Mouse (Mus musculus): ENCODE results near the gene Dhtkd1. TPM values are rescaled to one million over a fixed set of nuclear protein-coding genes. Genes with fewer than 3 reads are reported as not detected.
A peak's percentile ranks its signal among the peaks of the same experiment; 100 is the strongest.

Gene Dhtkd1
- total and polyA plus RNA-seq, 3 experiments, result 3.6 to 6.8 (median 4.5) TPM

- no peaks in the 10 kb centered on the region for H3K27me3 ChIP-seq (ENCODE audit: control insufficient read depth, insufficient read depth, low read length)
- intact Hi-C loops (cut with DNase I), result no loop called here
These were observed 36.0 kb downstream of the Dhtkd1 start for GRCm38 (mm10) chr2:5906625-5907024.

GRCm38 (mm10) chr2:5906092-5906491 is 36.5 kb downstream of the Dhtkd1 start:
- WGBS, result 20% methylated on average over 5 of the region's 5 CpGs

More at GRCm38 (mm10) chr2:5906625-5907024, 36.0 kb downstream of the Dhtkd1 start:
- Histone ChIP-seq H3K4me3 (no peak overlapping the region), H3K27ac (no peak overlapping the region), H3K4me1 (ENCODE audit: control insufficient read depth, insufficient read depth, low read length) (no peaks in the 10 kb centered on the region), H3K79me2 (replicated peaks; ENCODE audit: control insufficient read depth, insufficient read depth, low read length) (no peaks in the 10 kb centered on the region), H3K9ac (ENCODE audit: low read depth, low read length) (no peak overlapping the region), H3K36me3 (ENCODE audit: control insufficient read depth, insufficient read depth, low read length) (no peaks in the 10 kb centered on the region)
- DNase-seq, result peak in 1 of 2 experiments; percentile 42
- TF ChIP-seq EP300 (IDR thresholded peaks at IDR 0.05; ENCODE audit: insufficient read depth, low read depth, low read length) (no peak), CTCF (IDR thresholded peaks at IDR 0.05) (peak; percentile 76), POLR2A (IDR thresholded peaks at IDR 0.05; ENCODE audit: insufficient read depth, low read depth, low read length) (no peak)
- WGBS, result 54% methylated on average over 3 of the region's 3 CpGs

GRCm38 (mm10) chr2:5900145-5900544 is 42.4 kb downstream of the Dhtkd1 start:
- WGBS, result 69% methylated on average over 5 of the region's 5 CpGs
- TF ChIP-seq CTCF (IDR thresholded peaks at IDR 0.05) (peak; percentile 64), POLR2A (IDR thresholded peaks at IDR 0.05; ENCODE audit: insufficient read depth, low read depth, low read length) (no peak)
- DNase-seq, result no peak
- H3K4me1 ChIP-seq (ENCODE audit: control insufficient read depth, insufficient read depth, low read length), result no peaks in the 10 kb centered on the region
- no peaks in the 10 kb centered on the region for H3K79me2 ChIP-seq (replicated peaks; ENCODE audit: control insufficient read depth, insufficient read depth, low read length)
- H3K27ac ChIP-seq, result no peak overlapping the region
- intact Hi-C loops (cut with DNase I), result no loop called here
- H3K9ac ChIP-seq (ENCODE audit: low read depth, low read length), result no peak overlapping the region
- no peak overlapping the region for H3K4me3 ChIP-seq
- H3K27me3 ChIP-seq (ENCODE audit: control insufficient read depth, insufficient read depth, low read length), result no peaks in the 10 kb centered on the region
- no peaks in the 10 kb centered on the region for H3K36me3 ChIP-seq (ENCODE audit: control insufficient read depth, insufficient read depth, low read length)

More at GRCm38 (mm10) chr2:5906092-5906491, 36.5 kb downstream of the Dhtkd1 start:
- intact Hi-C loops (cut with DNase I), result no loop called here
- H3K9ac ChIP-seq (ENCODE audit: low read depth, low read length), result no peak overlapping the region
- no peak for DNase-seq
- H3K27ac ChIP-seq, result no peak overlapping the region
- no peak for TF ChIP-seq POLR2A (IDR thresholded peaks at IDR 0.05; ENCODE audit: insufficient read depth, low read depth, low read length)
- TF ChIP-seq CTCF (IDR thresholded peaks at IDR 0.05), result no peak
- TF ChIP-seq EP300 (IDR thresholded peaks at IDR 0.05; ENCODE audit: insufficient read depth, low read depth, low read length), result no peak
- H3K79me2 ChIP-seq (replicated peaks; ENCODE audit: control insufficient read depth, insufficient read depth, low read length), result no peaks in the 10 kb centered on the region
- no peaks in the 10 kb centered on the region for H3K36me3 ChIP-seq (ENCODE audit: control insufficient read depth, insufficient read depth, low read length)
- H3K27me3 ChIP-seq (ENCODE audit: control insufficient read depth, insufficient read depth, low read length), result no peaks in the 10 kb centered on the region
- no peak overlapping the region for H3K4me3 ChIP-seq
- H3K4me1 ChIP-seq (ENCODE audit: control insufficient read depth, insufficient read depth, low read length), result no peaks in the 10 kb centered on the region

GRCm38 (mm10) chr2:5894843-5895570 is 47.6 kb downstream of the Dhtkd1 start, which contains the start of gene Sec61a2:
Gene Sec61a2, minus strand, starts transcription at chr2:5895432.
- Histone ChIP-seq H3K4me3 (peak within 1 kb of the TSS; percentile 88), H3K9ac (ENCODE audit: low read depth, low read length) (peak within 1 kb of the TSS; percentile 98), H3K27ac (peak within 1 kb of the TSS; percentile 85), H3K79me2 (replicated peaks; ENCODE audit: control insufficient read depth, insufficient read depth, low read length) (peaks cover 3% of the 10 kb centered on the region), H3K27me3 (ENCODE audit: control insufficient read depth, insufficient read depth, low read length) (no peaks in the 10 kb centered on the region), H3K4me1 (ENCODE audit: control insufficient read depth, insufficient read depth, low read length) (no peaks in the 10 kb centered on the region; the same call in none of the 2 replicates), H3K36me3 (ENCODE audit: control insufficient read depth, insufficient read depth, low read length) (peaks cover 6% of the 10 kb centered on the region; the same call in 1 of the 2 replicates)
- intact Hi-C loops (cut with DNase I), result loop anchor here (5.0 to 10.0 kb wide), 2 partner anchors 57 to 510 kb away; partner anchors contain the start of gene Upf2
- peak; percentile 97 to 100 for DNase-seq
- TF ChIP-seq POLR2A (IDR thresholded peaks at IDR 0.05; ENCODE audit: insufficient read depth, low read depth, low read length), result peak; percentile 90
- peak; percentile 38; the same call in 1 of the 2 replicates for TF ChIP-seq EP300 (IDR thresholded peaks at IDR 0.05; ENCODE audit: insufficient read depth, low read depth, low read length)
- TF ChIP-seq CTCF (IDR thresholded peaks at IDR 0.05), result peak; percentile 38
- under 1% methylated on average over 62 of the region's 62 CpGs for WGBS

GRCm38 (mm10) chr2:5894296-5894695 is 48.3 kb downstream of the Dhtkd1 start:
- Histone ChIP-seq H3K4me1 (ENCODE audit: control insufficient read depth, insufficient read depth, low read length) (no peaks in the 10 kb centered on the region; the same call in none of the 2 replicates), H3K27ac (no peak overlapping the region), H3K4me3 (peak overlapping the region; percentile 88), H3K79me2 (replicated peaks; ENCODE audit: control insufficient read depth, insufficient read depth, low read length) (peaks cover 3% of the 10 kb centered on the region), H3K36me3 (ENCODE audit: control insufficient read depth, insufficient read depth, low read length) (peaks cover 6% of the 10 kb centered on the region), H3K9ac (ENCODE audit: low read depth, low read length) (no peak overlapping the region), H3K27me3 (ENCODE audit: control insufficient read depth, insufficient read depth, low read length) (no peaks in the 10 kb centered on the region)
- intact Hi-C loops (cut with DNase I), result loop anchor here (10.0 kb wide), 1 partner anchor 511 kb away; no protein-coding TSS in a partner anchor
- no peak for DNase-seq
- 58% methylated on average over 11 of the region's 11 CpGs for WGBS
- TF ChIP-seq CTCF (IDR thresholded peaks at IDR 0.05) (no peak), EP300 (IDR thresholded peaks at IDR 0.05; ENCODE audit: insufficient read depth, low read depth, low read length) (no peak), POLR2A (IDR thresholded peaks at IDR 0.05; ENCODE audit: insufficient read depth, low read depth, low read length) (no peak)

- H3K27ac ChIP-seq, result no peak overlapping the region
- no peak overlapping the region for H3K9ac ChIP-seq (ENCODE audit: low read depth, low read length)
- no peak overlapping the region for H3K4me3 ChIP-seq
- no peaks in the 10 kb centered on the region for H3K27me3 ChIP-seq (ENCODE audit: control insufficient read depth, insufficient read depth, low read length)
- intact Hi-C loops (cut with DNase I), result no loop called here
- no peak for DNase-seq
- peaks cover 3% of the 10 kb centered on the region for H3K79me2 ChIP-seq (replicated peaks; ENCODE audit: control insufficient read depth, insufficient read depth, low read length)
- WGBS, result 79% methylated on average over 2 of the region's 2 CpGs
- peaks cover 6% of the 10 kb centered on the region for H3K36me3 ChIP-seq (ENCODE audit: control insufficient read depth, insufficient read depth, low read length)
- TF ChIP-seq EP300 (IDR thresholded peaks at IDR 0.05; ENCODE audit: insufficient read depth, low read depth, low read length), result no peak
- TF ChIP-seq CTCF (IDR thresholded peaks at IDR 0.05), result no peak
- no peak for TF ChIP-seq POLR2A (IDR thresholded peaks at IDR 0.05; ENCODE audit: insufficient read depth, low read depth, low read length)
- H3K4me1 ChIP-seq (ENCODE audit: control insufficient read depth, insufficient read depth, low read length), result no peaks in the 10 kb centered on the region; the same call in none of the 2 replicates
These were observed 53.2 kb downstream of the Dhtkd1 start for GRCm38 (mm10) chr2:5889412-5889811.

Data from heart, adult 2 months (tissue).